Mouse (Mus musculus): ENCODE data around the gene Rgs16.

DNA sequence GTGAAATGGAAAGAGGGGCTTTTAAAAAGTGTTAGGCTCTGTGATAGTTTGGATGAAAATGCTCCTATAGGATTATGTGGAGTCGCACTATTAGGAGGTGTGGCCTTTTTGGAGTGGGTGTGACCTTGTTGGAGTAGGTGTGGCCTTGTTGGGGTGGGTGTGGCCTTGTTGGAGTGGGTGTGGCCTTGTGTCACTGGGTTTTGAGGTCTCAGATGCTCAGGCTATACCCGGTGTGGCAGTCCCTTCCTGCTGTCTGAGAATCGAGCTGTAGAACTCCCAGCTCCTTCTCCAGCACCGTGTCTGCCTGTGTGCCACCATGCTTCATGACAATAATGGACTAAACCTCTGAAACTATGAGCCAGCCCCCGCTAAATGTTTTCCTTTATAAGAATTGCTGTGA lies 31.5 kb upstream of the Rgs16 start:
- no peak for TF ChIP-seq POLR2A (IDR thresholded peaks at IDR 0.05; ENCODE audit: borderline replicate concordance, control insufficient read depth, low read depth, low read length)
- no peak for TF ChIP-seq CTCF (IDR thresholded peaks at IDR 0.05; ENCODE audit: control insufficient read depth, insufficient read depth, low read length)
